Mouse (Mus musculus): ENCODE data around the gene Isg20.

DNA sequence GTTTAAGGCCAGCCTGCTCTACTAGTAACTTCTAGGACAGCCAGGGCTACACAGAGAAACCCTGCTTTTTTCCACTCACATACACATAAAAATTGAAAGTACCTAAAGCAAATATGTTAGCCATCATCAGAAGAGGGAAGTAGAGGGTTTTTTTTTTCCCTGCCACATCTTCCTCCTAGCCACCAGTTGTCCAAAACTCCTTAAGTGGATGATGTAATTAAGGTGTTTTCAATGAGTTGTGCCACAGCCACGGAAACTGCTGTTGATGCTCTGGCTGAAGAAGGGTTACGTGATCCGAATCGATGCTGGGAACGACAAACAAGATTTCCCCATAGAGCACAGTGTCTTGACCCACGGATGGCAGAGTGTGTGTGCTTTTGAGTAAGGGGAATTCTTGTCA lies 40.9 kb upstream of the Isg20 start:
- TF ChIP-seq POLR2A (IDR thresholded peaks at IDR 0.05; ENCODE audit: insufficient read length, low read depth): no peak
- no peak for TF ChIP-seq REST (IDR thresholded peaks at IDR 0.05; ENCODE audit: insufficient read depth, insufficient read length)
- TF ChIP-seq E2F4 (IDR thresholded peaks at IDR 0.05; ENCODE audit: insufficient read depth): no peak
- TF ChIP-seq MYOD1 (IDR thresholded peaks at IDR 0.05; ENCODE audit: control insufficient read depth in 1 of 3, insufficient read length in 2 of 3, low read depth in 2 of 3): no peak
- TF ChIP-seq POLR2AphosphoS2 (IDR thresholded peaks at IDR 0.05; ENCODE audit: insufficient read length, low read depth): no peak
- TF ChIP-seq CEBPB (IDR thresholded peaks at IDR 0.05; ENCODE audit: insufficient read depth, poor library complexity, severe bottlenecking): no peak
- no peak for TF ChIP-seq USF1 (IDR thresholded peaks at IDR 0.05; ENCODE audit: low read depth)
- TF ChIP-seq MAX (IDR thresholded peaks at IDR 0.05; ENCODE audit: low read depth): no peak
- no peak for TF ChIP-seq SRF (IDR thresholded peaks at IDR 0.05; ENCODE audit: control insufficient read depth, insufficient read length, low read depth)
- no peak for TF ChIP-seq TCF12 (IDR thresholded peaks at IDR 0.05; ENCODE audit: insufficient read depth, poor library complexity, severe bottlenecking)
- TF ChIP-seq MYOG (IDR thresholded peaks at IDR 0.05; ENCODE audit: control insufficient read depth in 1 of 3, insufficient read depth in 1 of 3, insufficient read length in 2 of 3, low read depth in 2 of 3): no peak
- TF ChIP-seq TCF3 (IDR thresholded peaks at IDR 0.05; ENCODE audit: insufficient read length, low read depth): no peak

All from myocyte (in vitro differentiated cells).